Mouse (Mus musculus) bone marrow macrophage, adult 2 months (primary cell): ENCODE results near the gene Naip1. TPM values are rescaled to one million over a fixed set of nuclear protein-coding genes. Genes with fewer than 3 reads are reported as not detected.
"Not testable (repeated sequence)": the region's sequence is repeated elsewhere in the genome, so short reads cannot be mapped to it uniquely, and the experiment has no call there.

Experiments used
- H3K27ac ChIP-seq: 2 replicates; pipeline ENCODE4 v1.5.1; 2012; ENCODE audit warnings: low read depth, low read length; ENCODE audit not compliant: insufficient read depth
- H3K4me1 ChIP-seq: 2 replicates; pipeline ENCODE4 v1.6.1; 2012; ENCODE audit warnings: low read length; ENCODE audit not compliant: control insufficient read depth, insufficient read depth
- H3K4me3 ChIP-seq: 2 replicates; pipeline ENCODE4 v1.5.1; 2012; ENCODE audit warnings: mild to moderate bottlenecking, low read length, moderate library complexity; ENCODE audit not compliant: insufficient read depth
- CTCF ChIP-seq: IDR thresholded peaks from 2 replicates; pipeline ENCODE4 v1.5.1; 2012; ENCODE audit warnings: low read depth, mild to moderate bottlenecking, low read length, moderate library complexity
- POLR2A ChIP-seq: IDR thresholded peaks from 2 replicates; pipeline ENCODE4 v1.6.1; 2012; ENCODE audit warnings: mild to moderate bottlenecking, low read depth, low read length, borderline replicate concordance
- polyA plus RNA-seq: library from polyadenylated mRNA; stranded (reverse); fragments of >200 nt; gene quantifications from 2 replicates; pipeline ENCODE4 v1.2.4, GENCODE M21; 2012; ENCODE audit not compliant: missing spikeins, insufficient read depth, insufficient read length

Naip1 gene
- polyA plus RNA-seq, 1 experiment: 0.25 TPM

GRCm38 (mm10) chr13:100449495-100449894 lies 3.2 kb downstream of the Naip1 start:
- Histone ChIP-seq H3K4me3 (no peak overlapping the region), H3K4me1 (peaks cover 14% of the 10 kb centered on the region), H3K27ac (no peak overlapping the region)
- TF ChIP-seq CTCF: no peak
- TF ChIP-seq POLR2A: no peak

DNA sequence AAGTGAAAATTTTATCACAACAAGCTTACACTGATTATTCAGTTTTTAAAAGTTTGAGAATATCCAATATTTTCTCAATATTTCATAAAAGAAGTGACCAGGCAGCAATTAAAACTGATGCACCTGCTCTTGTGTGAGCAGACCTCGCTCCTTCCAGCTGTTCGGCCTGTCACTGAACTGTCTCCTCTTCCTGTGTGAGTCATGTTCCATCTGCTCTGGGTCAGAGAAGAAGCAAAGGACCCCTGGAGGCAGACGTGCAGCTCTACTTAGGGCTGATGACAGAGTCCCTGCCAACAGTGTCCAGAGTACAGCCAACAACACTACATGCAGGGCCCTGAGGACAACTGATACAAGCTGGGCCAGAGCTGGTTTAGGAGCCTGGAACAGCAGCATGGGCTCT lies 12.6 kb downstream of the Naip1 start:
- TF ChIP-seq CTCF (no peak), POLR2A (no peak)
- no peak overlapping the region for H3K27ac ChIP-seq
- H3K4me3 ChIP-seq: no peak overlapping the region
- peaks cover 7% of the 10 kb centered on the region for H3K4me1 ChIP-seq

- Histone ChIP-seq H3K27ac (no peak overlapping the region), H3K4me3 (no peak overlapping the region), H3K4me1 (peaks cover 7% of the 10 kb centered on the region)
- TF ChIP-seq POLR2A (no peak), CTCF (no peak)
Measured at GRCm38 (mm10) chr13:100438701-100439100, 14.0 kb downstream of the Naip1 start.

- peaks cover 7% of the 10 kb centered on the region for H3K4me1 ChIP-seq
- H3K27ac ChIP-seq: no peak overlapping the region
- H3K4me3 ChIP-seq: no peak overlapping the region
- TF ChIP-seq CTCF: no peak
- TF ChIP-seq POLR2A: no peak
Measured at GRCm38 (mm10) chr13:100437322-100437825, 15.3 kb downstream of the Naip1 start.

GRCm38 (mm10) chr13:100436556-100437163 lies 16.0 kb downstream of the Naip1 start:
- H3K4me1 ChIP-seq, H3K4me3 ChIP-seq, H3K27ac ChIP-seq: not testable (repeated sequence)

DNA sequence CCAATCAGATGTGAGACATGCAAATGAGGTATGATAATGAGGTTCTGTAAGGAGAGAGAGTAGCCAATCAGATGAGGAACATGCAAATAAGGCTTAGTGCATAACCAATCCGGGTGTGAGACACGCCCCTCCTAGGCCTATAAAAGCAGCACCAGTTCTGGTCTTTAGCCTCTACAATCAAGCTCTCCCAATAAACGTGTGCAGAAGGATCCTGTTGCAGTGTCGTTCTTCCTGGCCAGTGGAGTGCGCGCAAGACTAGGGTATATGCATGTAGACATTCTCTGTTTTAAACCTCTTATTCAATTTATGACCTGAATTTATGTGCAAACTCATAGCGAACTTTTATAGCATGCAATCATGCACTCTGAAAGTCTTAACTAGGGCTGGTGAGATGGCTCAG lies 32.7 kb downstream of the Naip1 start:
- H3K4me1 ChIP-seq, H3K4me3 ChIP-seq: not testable (repeated sequence)

DNA sequence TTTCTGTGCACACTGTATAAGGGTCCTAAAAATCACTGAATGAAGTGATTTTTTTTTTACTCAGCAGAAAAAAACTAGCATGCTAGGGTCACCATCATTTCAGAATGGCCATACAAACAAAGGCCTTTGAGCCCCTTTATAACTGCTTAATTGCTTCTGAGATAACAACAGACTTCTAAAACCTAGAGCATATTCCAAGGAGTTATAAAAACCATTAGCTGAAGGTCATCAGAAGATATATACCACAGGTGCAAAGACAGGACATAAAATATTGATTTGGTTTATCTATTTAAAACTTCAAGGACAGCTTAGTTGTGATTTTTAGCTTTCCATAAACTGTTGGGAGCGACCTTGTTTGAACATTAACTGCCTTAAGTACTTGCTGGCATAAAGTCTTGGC lies 38.2 kb downstream of the Naip1 start:
- Histone ChIP-seq H3K27ac (no peak overlapping the region), H3K4me3 (no peak overlapping the region), H3K4me1 (no peaks in the 10 kb centered on the region)
- TF ChIP-seq CTCF: no peak
- TF ChIP-seq POLR2A: no peak

More for the DNA sequence above, 32.7 kb downstream of the Naip1 start:
- not testable (repeated sequence) for H3K27ac ChIP-seq

DNA sequence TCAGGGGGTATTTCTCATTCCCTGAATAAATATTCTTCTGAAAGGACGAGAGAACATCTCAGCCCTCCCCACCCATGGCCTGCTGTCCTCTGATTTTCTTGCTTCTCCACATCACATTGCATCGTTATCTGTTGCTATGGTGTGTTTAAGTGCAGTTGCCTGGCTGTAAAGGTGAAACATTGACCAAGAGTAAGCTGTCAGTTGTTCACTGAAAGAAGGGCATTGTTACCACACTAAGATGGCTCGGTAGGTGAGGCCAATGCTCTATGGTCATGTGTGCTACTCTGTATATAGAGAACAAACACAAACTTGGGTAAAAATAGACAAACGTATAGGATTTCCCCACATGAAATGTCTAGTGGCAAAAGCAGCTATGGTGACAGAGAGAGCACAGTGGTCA lies 42.8 kb downstream of the Naip1 start:
- Histone ChIP-seq H3K4me1 (no peaks in the 10 kb centered on the region; the same call in 1 of the 2 replicates), H3K27ac (no peak overlapping the region), H3K4me3 (no peak overlapping the region)
- TF ChIP-seq POLR2A (no peak), CTCF (no peak)

GRCm38 (mm10) chr13:100409181-100409580 lies 43.5 kb downstream of the Naip1 start:
- Histone ChIP-seq H3K4me1 (no peaks in the 10 kb centered on the region; the same call in 1 of the 2 replicates), H3K4me3 (no peak overlapping the region), H3K27ac (no peak overlapping the region)
- no peak for TF ChIP-seq CTCF
- no peak for TF ChIP-seq POLR2A

DNA sequence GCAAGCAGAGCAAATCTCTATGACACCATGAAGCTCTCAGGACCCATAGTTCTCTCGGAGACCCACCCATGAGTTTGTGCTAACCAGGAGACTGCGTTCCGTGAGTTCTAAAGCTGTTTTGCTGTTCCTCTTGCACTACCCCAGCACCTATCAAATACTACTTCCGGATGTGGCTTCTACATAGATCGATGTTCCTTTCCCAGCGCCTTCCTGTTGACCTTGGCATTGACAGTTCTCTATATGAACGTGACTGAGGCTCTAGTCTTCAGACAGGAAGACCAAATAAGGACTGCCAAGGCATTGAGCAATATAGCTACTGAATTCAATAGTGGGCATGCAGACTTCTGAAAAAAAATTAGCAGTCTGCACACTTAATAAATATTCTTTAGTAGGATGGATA lies 44.4 kb downstream of the Naip1 start:
- Histone ChIP-seq H3K27ac (no peak overlapping the region), H3K4me3 (no peak overlapping the region), H3K4me1 (peaks cover 2% of the 10 kb centered on the region)
- TF ChIP-seq CTCF (no peak), POLR2A (no peak)

GRCm38 (mm10) chr13:100402930-100403637 lies 49.6 kb downstream of the Naip1 start:
- H3K4me1 ChIP-seq: peaks cover 13% of the 10 kb centered on the region
- H3K4me3 ChIP-seq: not testable (repeated sequence)
- peak overlapping the region; percentile 71 for H3K27ac ChIP-seq

GRCm38 (mm10) chr13:100391021-100391420 lies 61.6 kb downstream of the Naip1 start:
- not testable (repeated sequence) for H3K27ac ChIP-seq, H3K4me3 ChIP-seq, H3K4me1 ChIP-seq
